Comparison of ENCODE assay signal across 9 mouse cellular contexts in genomic region chr12:52288941-52289567, GRCm38 (mm10).
DNase-seq lines count a peak whose midpoint lies in the region; ATAC-seq and TF ChIP-seq lines count a peak whose summit lies in the region.
"Had no signal": no experiment of that assay in that cellular context is flagged by ENCODE, and none has a peak within 500 bp of the region (broad histone marks: within the 10 kb centered on the region; RNA-seq: fewer than 3 reads in every experiment).

No protein-coding gene starts in this region.

- no peak overlapping the region for H3K4me2 ChIP-seq in intestine, embryonic 14.5 days (ENCODE audit: low read length)
- H3K4me2 ChIP-seq in intestine, postnatal 0 days (replicated peaks; ENCODE audit: low read depth): no peak overlapping the region
- H3K4me2 ChIP-seq in hindbrain, embryonic 12.5 days (replicated peaks): no peak overlapping the region
- H3K4me2 ChIP-seq in myocyte (ENCODE audit: low read depth): peak overlapping the region; percentile 35

- H3K79me2 ChIP-seq in myocyte (ENCODE audit: control insufficient read depth, insufficient read depth): no peaks in the 10 kb centered on the region

- DNase-seq in intestine, embryonic 14.5 days (ENCODE audit: low spot score): peak; percentile 48
- DNase-seq in embryo, embryonic 11 days: peak; percentile 63
- no peak for DNase-seq in adrenal gland, postnatal 25 days
- no peak for DNase-seq in c-Kit-positive CD71-positive TER-119-positive erythroid progenitor cells, embryonic 14.5 days (ENCODE audit: low spot score)
- no peak for DNase-seq in heart, adult 18-20 months

- ATAC-seq in intestine, embryonic 14.5 days (replicated peaks; ENCODE audit: low FRiP score, low TSS enrichment, low read depth): no peak
- no peak for ATAC-seq in intestine, postnatal 0 days
- peak; percentile 72; the same call in 1 of the 2 replicates for ATAC-seq in hindbrain, embryonic 12.5 days (ENCODE audit: low FRiP score)
- ATAC-seq: CD4-positive, CD25-positive, alpha-beta regulatory T cell, adult 4 months had no signal

- no peaks in the 10 kb centered on the region for H3K9me3 ChIP-seq in intestine, embryonic 14.5 days (ENCODE audit: control insufficient read depth, low read length)
- no peaks in the 10 kb centered on the region for H3K9me3 ChIP-seq in intestine, postnatal 0 days (ENCODE audit: control insufficient read depth)
- no peaks in the 10 kb centered on the region for H3K9me3 ChIP-seq in hindbrain, embryonic 12.5 days (replicated peaks)

- H3ac ChIP-seq in myocyte (ENCODE audit: control insufficient read depth, insufficient read length): no peak overlapping the region

- H3K4me3 ChIP-seq in intestine, embryonic 14.5 days (ENCODE audit: low read depth, low read length): no peak overlapping the region
- H3K4me3 ChIP-seq in intestine, postnatal 0 days (ENCODE audit: low read depth, low read length): no peak overlapping the region
- no peak overlapping the region for H3K4me3 ChIP-seq in hindbrain, embryonic 12.5 days
- H3K4me3 ChIP-seq in myocyte: no peak overlapping the region

- H3K36me3 ChIP-seq in intestine, embryonic 14.5 days (ENCODE audit: control insufficient read depth, insufficient read depth, low read length): no peaks in the 10 kb centered on the region
- H3K36me3 ChIP-seq in intestine, postnatal 0 days (ENCODE audit: control insufficient read depth, insufficient read depth): no peaks in the 10 kb centered on the region
- H3K36me3 ChIP-seq in hindbrain, embryonic 12.5 days: no peaks in the 10 kb centered on the region
- H3K36me3 ChIP-seq in myocyte (ENCODE audit: control insufficient read depth, insufficient read depth): no peaks in the 10 kb centered on the region

- WGBS in intestine, embryonic 14.5 days: 55% methylated on average over 11 of the region's 11 CpGs
- WGBS in intestine, postnatal 0 days: 68% methylated on average over 11 of the region's 11 CpGs
- 54% methylated on average over 11 of the region's 11 CpGs for WGBS in hindbrain, embryonic 12.5 days

- no peak overlapping the region for H3K9ac ChIP-seq in intestine, embryonic 14.5 days (ENCODE audit: low read length)
- no peak overlapping the region for H3K9ac ChIP-seq in intestine, postnatal 0 days (ENCODE audit: low read depth, low read length)
- H3K9ac ChIP-seq in hindbrain, embryonic 12.5 days: no peak overlapping the region

- peak overlapping the region; percentile 6; the same call in 1 of the 2 replicates for H3K27ac ChIP-seq in intestine, embryonic 14.5 days (ENCODE audit: low read depth)
- no peak overlapping the region for H3K27ac ChIP-seq in intestine, postnatal 0 days (ENCODE audit: low read depth, low read length)
- no peak overlapping the region for H3K27ac ChIP-seq in hindbrain, embryonic 12.5 days

- peaks cover 5% of the 10 kb centered on the region; the same call in 1 of the 2 replicates for H3K4me1 ChIP-seq in intestine, embryonic 14.5 days (replicated peaks; ENCODE audit: control insufficient read depth, insufficient read depth, low read length)
- no peaks in the 10 kb centered on the region for H3K4me1 ChIP-seq in intestine, postnatal 0 days (replicated peaks; ENCODE audit: control insufficient read depth, insufficient read depth, low read length)
- H3K4me1 ChIP-seq in hindbrain, embryonic 12.5 days: peaks cover 10% of the 10 kb centered on the region

- no peaks in the 10 kb centered on the region for H3K27me3 ChIP-seq in intestine, embryonic 14.5 days (replicated peaks; ENCODE audit: control insufficient read depth, insufficient read depth, low read length)
- no peaks in the 10 kb centered on the region for H3K27me3 ChIP-seq in intestine, postnatal 0 days (replicated peaks; ENCODE audit: control insufficient read depth, insufficient read depth, low read length)
- H3K27me3 ChIP-seq in hindbrain, embryonic 12.5 days: no peaks in the 10 kb centered on the region
- H3K27me3 ChIP-seq in myocyte (ENCODE audit: control insufficient read depth, insufficient read depth, insufficient read length): no peaks in the 10 kb centered on the region

- no peak for TF ChIP-seq CTCF in intestine, postnatal 0 days (IDR thresholded peaks at IDR 0.05; ENCODE audit: low read depth)

- TF ChIP-seq POLR2A in myocyte (IDR thresholded peaks at IDR 0.05; ENCODE audit: insufficient read length, low read depth): no peak

TF ChIP-seq in myocyte, 11 proteins besides CTCF, POLR2A, EP300 and RAD21:
- TF ChIP-seq MYOG (IDR thresholded peaks at IDR 0.05; ENCODE audit: control insufficient read depth in 1 of 3, insufficient read depth in 1 of 3, insufficient read length in 2 of 3, low read depth in 2 of 3) (no peak), MAX (IDR thresholded peaks at IDR 0.05; ENCODE audit: low read depth) (no peak), E2F4 (IDR thresholded peaks at IDR 0.05; ENCODE audit: insufficient read depth) (no peak), SRF (IDR thresholded peaks at IDR 0.05; ENCODE audit: control insufficient read depth, insufficient read length, low read depth) (no peak), USF1 (IDR thresholded peaks at IDR 0.05; ENCODE audit: low read depth) (no peak), TCF12 (IDR thresholded peaks at IDR 0.05; ENCODE audit: insufficient read depth, poor library complexity, severe bottlenecking) (no peak)

Comparison
In these comparisons a context has a peak if more than half of its experiments do, and no peak if none do; other contexts are left out.
1. DNase-seq: peak in intestine, embryonic 14.5 days (single experiment) and embryo, embryonic 11 days (single experiment); none in adrenal gland, postnatal 25 days (single experiment), c-Kit-positive CD71-positive TER-119-positive erythroid progenitor cells, embryonic 14.5 days (single experiment) and heart, adult 18-20 months (0 of 2).